Mouse (Mus musculus) thymus, adult 2 months (tissue): ENCODE measurements around the gene Ces1d. TPM values are rescaled to one million over a fixed set of nuclear protein-coding genes. Genes with fewer than 3 reads are reported as not detected.

Experiments used
- DNase-seq: peaks from one replicate; pipeline ENCODE4 v3.0.0; 2021
- H3K27ac ChIP-seq: fragments of 200-500 bp; 2 replicates; pipeline ENCODE4 v1.5.1; 2012; ENCODE audit warnings: low read length, control low read depth; ENCODE audit not compliant: control insufficient read depth, insufficient read depth
- H3K27me3 ChIP-seq: fragments of 200-500 bp; 2 replicates; pipeline ENCODE4 v1.6.1; 2012; ENCODE audit warnings: mild to moderate bottlenecking, low read length, moderate library complexity, mixed read lengths; ENCODE audit not compliant: control insufficient read depth, insufficient read depth
- H3K36me3 ChIP-seq: fragments of 200-500 bp; 2 replicates; pipeline ENCODE4 v1.6.1; 2012; ENCODE audit warnings: mild to moderate bottlenecking, low read length, moderate library complexity; ENCODE audit not compliant: control insufficient read depth, insufficient read depth
- H3K4me1 ChIP-seq: fragments of 200-500 bp; replicated peaks from 2 replicates; pipeline ENCODE4 v1.6.1; 2012; ENCODE audit warnings: low read length; ENCODE audit not compliant: control insufficient read depth, insufficient read depth
- H3K4me3 ChIP-seq: fragments of 200-500 bp; 2 replicates; pipeline ENCODE4 v1.5.1; 2012; ENCODE audit warnings: mild to moderate bottlenecking, low read length, control low read depth, moderate library complexity; ENCODE audit not compliant: control insufficient read depth, insufficient read depth
- CTCF ChIP-seq: fragments of 200-500 bp; IDR thresholded peaks from 2 replicates; pipeline ENCODE4 v1.5.1; 2012; ENCODE audit warnings: mild to moderate bottlenecking, control low read depth, low read length, moderate library complexity, borderline replicate concordance; ENCODE audit not compliant: control insufficient read depth, poor library complexity, insufficient read depth; ENCODE audit errors: extremely low read depth
- POLR2A ChIP-seq: fragments of 200-500 bp; IDR thresholded peaks from 2 replicates; pipeline ENCODE4 v1.6.1; 2012; ENCODE audit warnings: mild to moderate bottlenecking, low read length, control low read depth, moderate library complexity; ENCODE audit not compliant: control insufficient read depth, poor library complexity, insufficient read depth; ENCODE audit errors: extremely low read depth
- WGBS: fragments of 180-500 bp; shearing (Covaris S2); methylation state at CpG from one replicate; pipeline ENCODE4 v1.1.7; 2018; 5-methylcytosine and 5-hydroxymethylcytosine counted together
- polyA plus RNA-seq: library from polyadenylated mRNA; depleted of rRNA; stranded (reverse); fragments of >200 nt; gene quantifications from 2 replicates; pipeline ENCODE4 v1.2.3, GENCODE M21; 2012; rRNA removed

The Ces1d gene
- polyA plus RNA-seq, 1 experiment = 110 TPM

DNA sequence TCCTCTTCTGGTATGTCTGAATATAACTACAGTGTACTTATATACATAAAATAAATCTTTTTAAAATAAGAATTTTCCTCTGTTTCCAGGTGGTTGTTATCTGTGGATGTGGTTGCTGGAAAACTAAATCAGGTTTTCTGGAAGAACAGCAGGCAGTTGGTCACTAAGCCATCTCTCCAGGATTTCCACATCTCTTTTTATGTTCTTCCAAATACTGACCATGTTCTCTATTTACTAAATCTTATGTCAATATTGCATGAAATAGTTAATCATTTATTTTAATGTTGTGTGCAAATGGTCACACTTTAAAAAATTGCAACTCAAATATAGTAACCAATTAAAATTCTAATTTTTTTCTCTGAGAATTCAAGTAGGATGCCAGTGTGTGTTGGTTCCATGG lies 50.3 kb downstream of the Ces1d start:
- Histone ChIP-seq H3K36me3 (no peaks in the 10 kb centered on the region), H3K4me1 (no peaks in the 10 kb centered on the region), H3K4me3 (no peak overlapping the region), H3K27ac (no peak overlapping the region), H3K27me3 (no peaks in the 10 kb centered on the region)
- no peak for DNase-seq
- no peak for TF ChIP-seq CTCF
- TF ChIP-seq POLR2A = no peak

DNA sequence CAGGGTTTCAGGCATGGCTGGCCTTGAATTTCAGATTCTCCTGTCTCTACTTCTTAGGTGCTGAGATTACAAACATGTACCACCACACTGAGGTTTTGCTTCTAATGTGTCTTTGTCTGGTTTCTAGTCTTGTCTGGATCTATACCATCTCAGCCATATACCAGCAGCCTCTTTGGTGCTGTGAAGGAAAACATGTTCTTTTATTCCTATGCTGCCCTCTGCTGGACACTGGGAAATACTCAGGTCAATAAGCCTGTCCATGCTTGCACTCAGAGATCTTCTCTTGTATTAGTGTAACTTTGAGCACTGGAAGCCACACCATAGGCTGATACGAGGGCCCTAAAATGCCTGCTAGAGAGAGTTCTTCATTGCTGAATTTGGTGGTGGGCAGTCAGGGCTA lies 56.9 kb downstream of the Ces1d start:
- TF ChIP-seq CTCF (no peak), POLR2A (no peak)
- Histone ChIP-seq H3K4me3 (no peak overlapping the region), H3K4me1 (no peaks in the 10 kb centered on the region), H3K27ac (no peak overlapping the region), H3K27me3 (no peaks in the 10 kb centered on the region), H3K36me3 (no peaks in the 10 kb centered on the region)
- DNase-seq = no peak
- WGBS = 53% methylated on average over 1 of the region's 1 CpGs

DNA sequence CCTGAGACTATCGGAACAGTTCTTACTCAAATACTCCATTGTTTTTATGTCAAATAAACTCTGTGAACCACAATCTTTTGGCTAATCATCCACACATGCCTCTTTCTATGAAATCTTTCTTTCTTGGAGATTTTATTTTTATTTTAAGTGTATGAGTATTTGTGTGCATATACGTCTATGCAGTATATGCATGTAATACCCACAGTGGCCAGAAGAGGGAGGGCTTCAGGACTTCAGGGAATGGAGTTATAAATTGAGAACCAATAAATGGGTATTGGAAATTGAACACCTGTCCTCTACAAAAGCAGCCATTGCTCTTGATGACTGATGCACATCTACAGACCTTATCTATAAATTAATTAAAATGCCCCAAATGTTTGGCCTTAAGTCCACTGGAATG lies 65.4 kb downstream of the Ces1d start:
- Histone ChIP-seq H3K4me1 (no peaks in the 10 kb centered on the region), H3K36me3 (no peaks in the 10 kb centered on the region), H3K27ac (no peak overlapping the region), H3K27me3 (no peaks in the 10 kb centered on the region), H3K4me3 (no peak overlapping the region)
- 100% methylated on average over 2 of the region's 2 CpGs for WGBS
- TF ChIP-seq CTCF = no peak
- TF ChIP-seq POLR2A = no peak
- no peak for DNase-seq

DNA sequence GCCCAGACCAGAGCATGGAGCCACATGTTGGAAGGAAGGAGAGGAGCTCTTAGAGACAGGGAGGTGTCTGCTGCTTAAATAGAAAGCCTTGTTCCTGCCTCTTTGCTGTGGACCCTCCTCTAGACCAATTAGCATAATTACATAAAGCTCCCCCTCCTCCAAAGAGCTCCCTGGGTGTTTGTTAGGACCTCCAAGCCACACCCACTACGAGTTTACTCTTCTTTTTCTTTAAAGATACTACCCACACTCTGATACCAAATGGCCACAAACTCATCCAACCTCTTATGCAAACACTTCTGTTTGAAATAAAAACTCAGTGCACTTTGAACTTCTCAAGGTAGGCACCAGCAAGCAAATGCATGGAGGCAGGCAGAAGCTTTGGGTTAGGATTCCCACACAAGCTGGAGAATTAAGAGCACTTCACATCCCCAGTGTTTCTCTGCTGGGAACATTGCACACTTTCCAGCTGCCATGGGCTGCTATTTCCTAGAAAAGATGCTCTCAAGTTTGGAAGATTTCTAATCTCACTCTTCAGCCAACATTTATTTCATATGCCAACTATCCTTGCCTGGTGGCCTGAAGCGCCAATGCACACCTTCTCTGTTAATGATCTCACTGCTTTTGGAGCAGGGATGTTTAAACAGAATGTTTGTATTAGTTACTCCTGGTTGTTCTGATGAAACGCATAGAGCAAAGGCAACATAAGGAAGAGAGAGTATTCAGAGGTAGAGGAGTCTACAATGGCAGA lies 66.2 kb downstream of the Ces1d start, which contains the start of gene Ces1c:
Gene Ces1c, minus strand, starts transcription at position 51 of the 748 bp plus-strand sequence.
- H3K36me3 ChIP-seq = no peaks in the 10 kb centered on the region
- H3K4me3 ChIP-seq = no peak within 1 kb of the TSS
- no peak for DNase-seq
- TF ChIP-seq POLR2A (no peak), CTCF (no peak)
- no peaks in the 10 kb centered on the region for H3K4me1 ChIP-seq
- WGBS = 83% methylated on average over 3 of the region's 3 CpGs
- H3K27ac ChIP-seq = no peak within 1 kb of the TSS
- no peaks in the 10 kb centered on the region for H3K27me3 ChIP-seq

DNA sequence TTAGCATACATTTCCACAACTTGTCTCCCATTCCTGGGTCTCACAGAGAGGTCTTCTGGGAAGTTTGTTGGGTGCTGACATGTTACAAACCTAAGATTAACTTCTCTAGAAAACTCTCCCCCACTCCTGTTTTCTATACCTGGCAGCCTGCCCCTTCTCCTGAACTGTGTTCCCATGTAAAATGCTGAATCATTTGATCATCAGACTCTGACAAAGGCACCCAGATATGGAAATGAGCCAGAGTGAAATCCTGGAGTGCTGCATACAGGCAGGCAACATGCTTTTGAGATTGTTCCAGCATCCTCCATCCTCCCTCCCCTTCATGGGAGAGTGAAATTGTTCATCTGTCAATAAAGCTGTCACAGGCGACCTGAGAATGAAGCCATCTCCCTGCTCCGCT lies 71.2 kb downstream of the Ces1d start:
- 74% methylated on average over 2 of the region's 2 CpGs for WGBS
- Histone ChIP-seq H3K27me3 (no peaks in the 10 kb centered on the region), H3K36me3 (no peaks in the 10 kb centered on the region), H3K4me3 (no peak overlapping the region), H3K27ac (no peak overlapping the region), H3K4me1 (no peaks in the 10 kb centered on the region)
- no peak for TF ChIP-seq CTCF
- TF ChIP-seq POLR2A = no peak
- DNase-seq = no peak

DNA sequence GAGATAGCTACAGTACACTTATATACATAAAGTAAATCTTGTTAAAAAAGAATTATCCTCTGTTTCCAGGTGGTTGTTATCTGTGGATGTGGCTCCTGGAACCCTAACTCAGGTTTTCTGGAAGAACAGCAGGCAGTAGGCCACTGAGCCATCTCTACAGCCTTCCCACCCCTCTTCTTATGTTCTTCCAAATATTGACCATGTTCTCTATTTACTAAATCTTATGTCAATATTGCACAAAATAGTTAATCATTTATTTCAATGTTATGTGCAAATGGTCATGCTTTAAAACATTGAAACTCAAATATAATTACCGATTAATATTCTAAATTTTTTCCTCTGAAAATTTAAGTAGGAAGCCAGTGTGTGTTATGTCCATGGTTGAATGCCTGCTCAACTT lies 75.6 kb downstream of the Ces1d start:
- Histone ChIP-seq H3K4me1 (no peaks in the 10 kb centered on the region), H3K27ac (no peak overlapping the region), H3K27me3 (no peaks in the 10 kb centered on the region), H3K36me3 (no peaks in the 10 kb centered on the region), H3K4me3 (no peak overlapping the region)
- DNase-seq = no peak
- WGBS = 98% methylated on average over 1 of the region's 1 CpGs
- TF ChIP-seq CTCF = no peak
- no peak for TF ChIP-seq POLR2A

Other genes starting within 250 kb of the Ces1d start
- gene Slc6a2, start 237.8 kb downstream of the Ces1d start, polyA plus RNA-seq = 0.18 and 0.34 TPM in 2 replicates
- gene Ces1a, start 149.6 kb downstream of the Ces1d start, polyA plus RNA-seq = 0.15 and 0.39 TPM in 2 replicates
- 0.56 and 0.73 TPM in 2 replicates for gene Ces1b, start 117.8 kb downstream of the Ces1d start, polyA plus RNA-seq
- gene Ces1c, start 66.6 kb downstream of the Ces1d start, polyA plus RNA-seq = 0.27 and 3.4 TPM in 2 replicates
- gene Ces1e, start 31.8 kb upstream of the Ces1d start, polyA plus RNA-seq = 0.19 and 0.27 TPM in 2 replicates
- gene Ces1f, start 81.9 kb upstream of the Ces1d start, polyA plus RNA-seq = 2.8 and 3.0 TPM in 2 replicates
- 0.05 and 0.41 TPM in 2 replicates for gene Ces1g, start 139.5 kb upstream of the Ces1d start, polyA plus RNA-seq
- 0.20 and 0.31 TPM in 2 replicates for gene Ces1h, start 181.9 kb upstream of the Ces1d start, polyA plus RNA-seq